Mouse (Mus musculus) erythroblast, adult 5-6 weeks (primary cell): ENCODE data around the gene Syngr3. TPM values are rescaled to one million over a fixed set of nuclear protein-coding genes. Genes with fewer than 3 reads are reported as not detected.

Experiments used
- total RNA-seq, 2 experiments: library from RNA; stranded (forward) in 1 of 2; stranded (reverse) in 1 of 2; fragments of 150-400 nt in 1 of 2; fragments of 200-764, 138-1000 nt in 1 of 2; gene quantifications; 2 replicates each; pipeline versions ENCODE4 v1.2.3 to v1.2.4; 2015 to 2017; ENCODE audit warnings: low replicate concordance in 2 of 2

Syngr3 gene
- total RNA-seq, 2 experiments from 2014 or later, result not detected

Other genes with a start within 250 kb of the Syngr3 start
Only the 30 nearest of the 33 such genes appear.
- 14.2 and 20.2 TPM in 2 replicates for gene Pgp, start 219.6 kb downstream of the Syngr3 start, total RNA-seq (2015; ENCODE audit: low replicate concordance)
- 6.1 and 8.1 TPM in 2 replicates for gene Pgp, start 219.6 kb downstream of the Syngr3 start, total RNA-seq (2017; ENCODE audit: low replicate concordance)
- 1.7 TPM in 1 of 2 replicates, not detected in the other for gene Bricd5, start 216.1 kb downstream of the Syngr3 start, total RNA-seq (2015; ENCODE audit: low replicate concordance)
- gene Bricd5, start 216.1 kb downstream of the Syngr3 start, total RNA-seq (2017; ENCODE audit: low replicate concordance), result 1.1 TPM in 1 of 2 replicates, not detected in the other
- 5.9 and 15.8 TPM in 2 replicates for gene Mlst8, start 210.9 kb downstream of the Syngr3 start, total RNA-seq (2015; ENCODE audit: low replicate concordance)
- gene Mlst8, start 210.9 kb downstream of the Syngr3 start, total RNA-seq (2017; ENCODE audit: low replicate concordance), result 5.5 and 8.2 TPM in 2 replicates
- not detected in 2 replicates for gene Caskin1, start 201.4 kb downstream of the Syngr3 start, total RNA-seq (2015; ENCODE audit: low replicate concordance)
- gene Caskin1, start 201.4 kb downstream of the Syngr3 start, total RNA-seq (2017; ENCODE audit: low replicate concordance), result not detected in 2 replicates
- gene Traf7, start 162.0 kb downstream of the Syngr3 start, total RNA-seq (2015; ENCODE audit: low replicate concordance), result 11.9 and 13.2 TPM in 2 replicates
- 24.2 and 45.2 TPM in 2 replicates for gene Traf7, start 162.0 kb downstream of the Syngr3 start, total RNA-seq (2017; ENCODE audit: low replicate concordance)
- not detected in 2 replicates for gene Rab26, start 155.7 kb downstream of the Syngr3 start, total RNA-seq (2015; ENCODE audit: low replicate concordance)
- gene Rab26, start 155.7 kb downstream of the Syngr3 start, total RNA-seq (2017; ENCODE audit: low replicate concordance), result not detected in 2 replicates
- 1.5 and 6.1 TPM in 2 replicates for gene Pkd1, start 140.1 kb downstream of the Syngr3 start, total RNA-seq (2015; ENCODE audit: low replicate concordance)
- gene Pkd1, start 140.1 kb downstream of the Syngr3 start, total RNA-seq (2017; ENCODE audit: low replicate concordance), result 3.8 and 16.2 TPM in 2 replicates
- gene Tsc2, start 57.3 kb downstream of the Syngr3 start, total RNA-seq (2015; ENCODE audit: low replicate concordance), result 16.3 and 75.9 TPM in 2 replicates
- gene Tsc2, start 57.3 kb downstream of the Syngr3 start, total RNA-seq (2017; ENCODE audit: low replicate concordance), result 8.6 and 9.0 TPM in 2 replicates
- gene Nthl1, start 57.3 kb downstream of the Syngr3 start, total RNA-seq (2015; ENCODE audit: low replicate concordance), result 1.0 TPM in 1 of 2 replicates, not detected in the other
- gene Nthl1, start 57.3 kb downstream of the Syngr3 start, total RNA-seq (2017; ENCODE audit: low replicate concordance), result 0.56 and 0.85 TPM in 2 replicates
- gene Slc9a3r2, start 39.6 kb downstream of the Syngr3 start, total RNA-seq (2015; ENCODE audit: low replicate concordance), result 0.38 TPM in 1 of 2 replicates, not detected in the other
- 0.56 and 1.8 TPM in 2 replicates for gene Slc9a3r2, start 39.6 kb downstream of the Syngr3 start, total RNA-seq (2017; ENCODE audit: low replicate concordance)
- gene Npw, start 31.5 kb downstream of the Syngr3 start, total RNA-seq (2015; ENCODE audit: low replicate concordance), result not detected in 2 replicates
- gene Npw, start 31.5 kb downstream of the Syngr3 start, total RNA-seq (2017; ENCODE audit: low replicate concordance), result not detected in 2 replicates
- 3.7 and 7.9 TPM in 2 replicates for gene Zfp598, start 20.3 kb downstream of the Syngr3 start, total RNA-seq (2015; ENCODE audit: low replicate concordance)
- 4.0 and 4.3 TPM in 2 replicates for gene Zfp598, start 20.3 kb downstream of the Syngr3 start, total RNA-seq (2017; ENCODE audit: low replicate concordance)
- 2.7 and 6.3 TPM in 2 replicates for gene Gfer, start 6.2 kb upstream of the Syngr3 start, total RNA-seq (2015; ENCODE audit: low replicate concordance)
- 3.0 and 7.2 TPM in 2 replicates for gene Gfer, start 6.2 kb upstream of the Syngr3 start, total RNA-seq (2017; ENCODE audit: low replicate concordance)
- not detected in 2 replicates for gene Noxo1, start 6.3 kb upstream of the Syngr3 start, total RNA-seq (2015; ENCODE audit: low replicate concordance)
- gene Noxo1, start 6.3 kb upstream of the Syngr3 start, total RNA-seq (2017; ENCODE audit: low replicate concordance), result not detected in 2 replicates
- gene Tbl3, start 17.7 kb upstream of the Syngr3 start, total RNA-seq (2015; ENCODE audit: low replicate concordance), result 0.58 and 5.9 TPM in 2 replicates
- gene Tbl3, start 17.7 kb upstream of the Syngr3 start, total RNA-seq (2017; ENCODE audit: low replicate concordance), result 4.3 and 11.9 TPM in 2 replicates
- gene Rnf151, start 28.1 kb upstream of the Syngr3 start, total RNA-seq (2015; ENCODE audit: low replicate concordance), result not detected in 2 replicates
- not detected in 2 replicates for gene Rnf151, start 28.1 kb upstream of the Syngr3 start, total RNA-seq (2017; ENCODE audit: low replicate concordance)
- 1,254 and 1,636 TPM in 2 replicates for gene Rps2, start 28.2 kb upstream of the Syngr3 start, total RNA-seq (2015; ENCODE audit: low replicate concordance)
- gene Rps2, start 28.2 kb upstream of the Syngr3 start, total RNA-seq (2017; ENCODE audit: low replicate concordance), result 281 and 355 TPM in 2 replicates
- 52.0 and 124 TPM in 2 replicates for gene Ndufb10, start 34.5 kb upstream of the Syngr3 start, total RNA-seq (2015; ENCODE audit: low replicate concordance)
- gene Ndufb10, start 34.5 kb upstream of the Syngr3 start, total RNA-seq (2017; ENCODE audit: low replicate concordance), result 74.1 and 90.5 TPM in 2 replicates
- not detected in 2 replicates for gene Rpl3l, start 37.9 kb upstream of the Syngr3 start, total RNA-seq (2015; ENCODE audit: low replicate concordance)
- gene Rpl3l, start 37.9 kb upstream of the Syngr3 start, total RNA-seq (2017; ENCODE audit: low replicate concordance), result not detected in 2 replicates
- 177 and 224 TPM in 2 replicates for gene Msrb1, start 46.7 kb upstream of the Syngr3 start, total RNA-seq (2015; ENCODE audit: low replicate concordance)
- gene Msrb1, start 46.7 kb upstream of the Syngr3 start, total RNA-seq (2017; ENCODE audit: low replicate concordance), result 42.8 and 97.5 TPM in 2 replicates
- gene Hs3st6, start 63.0 kb upstream of the Syngr3 start, total RNA-seq (2015; ENCODE audit: low replicate concordance), result not detected in 2 replicates
- not detected in 2 replicates for gene Hs3st6, start 63.0 kb upstream of the Syngr3 start, total RNA-seq (2017; ENCODE audit: low replicate concordance)
- gene Meiob, start 114.3 kb upstream of the Syngr3 start, total RNA-seq (2015; ENCODE audit: low replicate concordance), result not detected in 2 replicates
- not detected in 2 replicates for gene Meiob, start 114.3 kb upstream of the Syngr3 start, total RNA-seq (2017; ENCODE audit: low replicate concordance)
- 191 and 222 TPM in 2 replicates for gene Hagh, start 150.2 kb upstream of the Syngr3 start, total RNA-seq (2015; ENCODE audit: low replicate concordance)
- 223 and 230 TPM in 2 replicates for gene Hagh, start 150.2 kb upstream of the Syngr3 start, total RNA-seq (2017; ENCODE audit: low replicate concordance)
- 58.0 and 66.9 TPM in 2 replicates for gene Fahd1, start 160.4 kb upstream of the Syngr3 start, total RNA-seq (2015; ENCODE audit: low replicate concordance)
- gene Fahd1, start 160.4 kb upstream of the Syngr3 start, total RNA-seq (2017; ENCODE audit: low replicate concordance), result 71.4 and 87.7 TPM in 2 replicates
- gene Igfals, start 176.0 kb upstream of the Syngr3 start, total RNA-seq (2015; ENCODE audit: low replicate concordance), result not detected in 2 replicates
- gene Igfals, start 176.0 kb upstream of the Syngr3 start, total RNA-seq (2017; ENCODE audit: low replicate concordance), result 0.17 TPM in 1 of 2 replicates, not detected in the other
- 25.4 and 31.6 TPM in 2 replicates for gene Nubp2, start 196.4 kb upstream of the Syngr3 start, total RNA-seq (2015; ENCODE audit: low replicate concordance)
- gene Nubp2, start 196.4 kb upstream of the Syngr3 start, total RNA-seq (2017; ENCODE audit: low replicate concordance), result 10.6 and 11.4 TPM in 2 replicates
- 20.4 and 49.3 TPM in 2 replicates for gene Spsb3, start 196.7 kb upstream of the Syngr3 start, total RNA-seq (2015; ENCODE audit: low replicate concordance)
- 28.2 and 35.1 TPM in 2 replicates for gene Spsb3, start 196.7 kb upstream of the Syngr3 start, total RNA-seq (2017; ENCODE audit: low replicate concordance)
- 7.1 and 8.6 TPM in 2 replicates for gene Eme2, start 205.1 kb upstream of the Syngr3 start, total RNA-seq (2015; ENCODE audit: low replicate concordance)
- gene Eme2, start 205.1 kb upstream of the Syngr3 start, total RNA-seq (2017; ENCODE audit: low replicate concordance), result 10.9 and 12.4 TPM in 2 replicates
- gene Mrps34, start 205.2 kb upstream of the Syngr3 start, total RNA-seq (2015; ENCODE audit: low replicate concordance), result 4.8 and 7.1 TPM in 2 replicates
- gene Mrps34, start 205.2 kb upstream of the Syngr3 start, total RNA-seq (2017; ENCODE audit: low replicate concordance), result 2.0 and 5.0 TPM in 2 replicates
- 15.0 and 18.3 TPM in 2 replicates for gene Nme3, start 206.5 kb upstream of the Syngr3 start, total RNA-seq (2015; ENCODE audit: low replicate concordance)
- 29.1 and 32.2 TPM in 2 replicates for gene Nme3, start 206.5 kb upstream of the Syngr3 start, total RNA-seq (2017; ENCODE audit: low replicate concordance)